Mouse (Mus musculus): ENCODE data around the gene Suds3.

Suds3 gene

DNA sequence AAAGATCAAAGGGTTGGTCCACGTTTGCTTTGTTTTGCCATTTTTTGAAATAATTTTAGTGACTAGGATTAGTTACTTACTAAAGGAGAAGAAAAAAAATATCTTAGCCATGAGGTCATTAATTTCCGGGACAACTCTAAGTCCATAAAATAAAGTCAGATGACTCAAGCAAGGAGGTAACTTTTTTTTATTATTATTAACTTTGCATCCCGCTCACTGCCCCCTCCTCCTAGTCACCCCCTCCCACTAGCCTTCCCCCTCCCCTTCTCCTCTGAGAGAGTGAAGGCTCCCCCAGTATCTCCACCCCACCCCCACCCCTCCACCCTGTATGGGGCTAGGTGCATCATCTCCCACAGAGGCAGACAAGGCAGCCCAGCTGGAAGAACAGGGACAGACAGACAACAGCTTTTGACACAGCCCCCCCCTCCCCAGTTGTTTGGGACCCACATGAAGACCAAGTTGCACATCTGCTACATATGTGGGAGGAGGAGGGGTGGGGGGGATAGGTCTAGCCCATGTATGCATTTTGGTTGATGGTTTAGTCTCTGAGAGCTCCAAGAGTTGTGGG lies 19.1 kb upstream of the Suds3 start:
- DNase-seq = no peak

DNA sequence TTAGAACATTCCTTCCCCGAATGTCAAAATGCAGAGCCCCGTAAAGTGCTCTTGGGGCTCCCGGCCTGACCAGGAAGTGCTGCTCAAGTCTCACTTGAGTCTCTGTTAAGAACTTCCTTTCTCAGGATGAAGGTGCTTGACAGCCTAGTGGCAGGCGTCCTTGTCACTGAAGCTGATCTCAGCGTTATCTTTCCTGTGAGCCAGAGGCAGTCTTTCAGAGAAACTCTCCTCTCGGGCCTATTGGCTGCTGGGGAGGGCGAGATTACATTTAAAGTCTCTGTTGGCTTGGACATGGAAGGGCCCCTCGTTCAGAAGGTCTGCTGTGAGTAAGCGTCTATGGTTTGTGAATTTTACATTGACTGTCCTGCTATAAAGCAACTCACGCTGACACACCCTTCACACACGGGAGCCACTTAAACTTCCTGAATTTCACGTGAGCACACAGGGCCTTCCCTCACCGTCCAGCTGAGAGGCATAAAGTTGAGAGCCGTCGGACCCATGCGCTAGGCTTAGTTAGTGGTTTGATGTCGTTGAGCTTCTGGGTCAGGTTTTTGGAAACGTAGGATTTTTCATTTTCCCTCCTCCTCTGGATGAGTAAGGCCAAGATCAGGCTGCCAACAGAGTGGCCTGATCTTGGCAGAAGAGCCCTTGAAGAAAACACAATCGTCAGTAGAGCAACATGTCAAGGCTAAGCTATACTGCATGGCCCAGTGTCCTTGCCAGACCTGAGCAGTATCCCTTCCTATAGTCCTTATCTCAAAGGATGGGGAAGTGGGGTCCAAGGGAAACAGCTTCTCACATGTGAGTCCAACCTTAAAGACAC lies 18.4 kb upstream of the Suds3 start:
- no peak for DNase-seq

DNA sequence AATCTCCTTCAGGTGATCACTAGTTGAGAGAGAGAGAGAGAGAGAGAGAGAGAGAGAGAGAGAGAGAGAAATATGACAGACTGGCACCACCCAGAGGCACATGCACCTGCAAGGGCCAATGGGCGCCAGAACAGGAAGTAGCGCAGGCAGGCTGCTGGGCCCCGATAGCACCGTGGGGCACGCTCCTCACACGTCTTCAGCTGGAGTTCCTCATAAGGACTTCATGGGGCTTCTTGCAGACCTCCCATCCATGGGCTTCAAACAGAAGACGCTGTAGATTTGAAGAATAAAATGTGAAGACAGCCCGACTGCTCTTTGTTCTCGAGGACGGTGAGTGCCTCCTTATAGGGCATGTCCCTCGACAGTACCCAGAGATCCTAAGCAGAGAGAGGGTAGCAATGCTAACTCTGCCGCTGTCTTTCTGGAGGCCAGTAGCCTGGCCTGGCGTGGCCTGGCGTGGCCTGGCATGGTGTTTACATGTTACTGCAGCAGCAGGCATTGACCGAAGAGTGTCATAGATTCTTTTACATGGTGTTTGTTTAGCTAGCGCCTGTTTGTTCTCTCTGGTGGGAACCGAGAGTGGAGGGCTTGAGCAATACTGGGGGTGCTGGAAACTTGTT lies 17.6 kb upstream of the Suds3 start:
- no peak for DNase-seq

DNA sequence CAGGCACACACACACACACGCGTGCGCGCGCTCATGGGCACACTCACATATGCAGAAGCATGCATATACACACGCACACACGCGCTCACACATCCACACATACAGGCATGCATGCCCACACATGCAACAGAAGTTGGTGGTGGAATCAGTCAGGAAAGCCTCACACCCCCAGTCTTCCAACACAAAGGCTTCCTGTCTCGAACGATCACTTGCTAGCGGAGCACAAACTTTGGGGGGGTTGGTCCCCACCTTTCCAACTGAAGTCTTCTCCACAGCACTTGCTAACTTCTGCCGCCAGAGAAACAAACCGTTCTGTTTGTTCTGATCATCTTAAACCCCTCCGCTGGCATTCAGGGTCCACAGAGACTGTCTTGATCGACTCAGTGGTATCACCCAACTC lies 14.8 kb upstream of the Suds3 start:
- DNase-seq = no peak

DNA sequence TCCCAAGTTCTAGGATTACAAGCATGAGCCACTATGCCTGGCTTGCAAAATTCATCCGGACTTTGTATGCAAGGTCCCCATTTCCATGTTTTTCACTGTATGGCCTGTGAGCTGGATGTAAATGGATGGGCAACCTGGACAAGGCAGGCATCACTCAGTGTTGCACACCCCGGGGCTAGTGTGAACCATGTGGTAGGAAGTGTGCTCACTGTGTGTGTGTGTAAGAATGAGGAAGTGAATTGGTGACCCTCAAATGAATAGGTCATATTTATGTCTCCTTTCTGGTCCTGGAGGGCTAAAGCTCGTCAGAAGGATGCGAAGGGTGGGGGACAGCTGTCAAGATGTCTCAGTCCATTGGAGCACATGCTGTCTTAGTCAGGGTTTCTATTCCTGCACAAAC lies 11.1 kb upstream of the Suds3 start:
- DNase-seq = no peak

DNA sequence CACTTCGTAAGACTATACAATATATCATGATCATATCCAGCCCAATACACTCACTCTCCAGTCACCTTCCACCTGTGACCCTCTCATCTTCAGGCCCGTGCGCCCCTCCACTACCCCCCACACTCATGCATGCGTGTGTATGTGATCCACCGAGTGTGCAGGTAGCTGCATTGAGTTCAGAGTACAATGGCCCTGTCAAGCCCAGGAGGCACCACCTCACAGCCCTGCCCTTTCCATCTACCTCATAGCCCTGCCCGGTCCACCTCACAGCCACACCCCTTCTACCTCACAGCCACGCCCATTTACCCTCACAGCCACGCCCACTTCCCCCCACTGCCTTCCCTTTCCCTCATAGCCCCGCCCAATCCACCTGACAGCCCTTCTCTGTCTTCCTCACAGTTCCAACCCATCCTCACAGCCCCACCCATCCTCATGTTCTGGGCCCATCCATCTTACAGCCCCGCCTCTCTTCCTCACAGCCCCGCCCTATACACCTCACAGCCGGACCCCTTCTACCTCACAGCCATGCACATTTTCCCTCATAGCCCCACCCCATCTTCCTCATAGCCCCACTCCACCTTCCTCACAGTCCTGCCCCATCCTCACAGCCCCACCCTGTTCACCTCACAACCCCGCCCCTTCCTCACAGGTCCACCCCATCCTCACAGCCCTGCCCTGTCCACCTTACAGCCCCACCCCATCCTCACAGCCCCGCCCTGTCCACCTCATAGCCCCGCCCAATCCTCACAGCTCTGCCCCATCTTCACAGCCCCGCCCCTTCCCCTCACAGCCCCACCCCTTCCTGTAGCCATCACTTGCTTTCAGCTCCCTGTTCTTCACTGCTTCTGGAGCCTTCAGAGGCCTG lies 9.8 kb upstream of the Suds3 start:
- peak in 1 of 2 experiments; percentile 39 for DNase-seq

DNA sequence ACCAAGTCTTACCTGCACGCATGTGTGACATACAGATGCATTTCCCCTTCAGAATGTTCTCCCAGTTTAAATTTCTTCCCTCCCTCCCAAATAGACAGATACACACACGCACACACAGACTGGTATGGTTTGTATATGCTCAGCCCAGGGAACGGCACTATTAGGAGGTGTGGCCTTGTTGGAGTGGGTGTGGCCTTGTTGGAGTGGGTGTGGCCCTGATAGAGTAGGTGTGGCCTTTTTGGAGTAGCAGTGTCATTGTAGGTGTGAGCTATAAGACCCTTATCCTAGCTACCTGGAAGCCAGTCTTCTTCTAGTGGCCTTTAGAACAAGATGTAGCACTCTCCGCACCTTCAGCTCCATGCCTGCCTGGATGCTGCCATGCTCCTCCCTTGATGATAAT lies 7.9 kb upstream of the Suds3 start:
- DNase-seq = no peak

DNA sequence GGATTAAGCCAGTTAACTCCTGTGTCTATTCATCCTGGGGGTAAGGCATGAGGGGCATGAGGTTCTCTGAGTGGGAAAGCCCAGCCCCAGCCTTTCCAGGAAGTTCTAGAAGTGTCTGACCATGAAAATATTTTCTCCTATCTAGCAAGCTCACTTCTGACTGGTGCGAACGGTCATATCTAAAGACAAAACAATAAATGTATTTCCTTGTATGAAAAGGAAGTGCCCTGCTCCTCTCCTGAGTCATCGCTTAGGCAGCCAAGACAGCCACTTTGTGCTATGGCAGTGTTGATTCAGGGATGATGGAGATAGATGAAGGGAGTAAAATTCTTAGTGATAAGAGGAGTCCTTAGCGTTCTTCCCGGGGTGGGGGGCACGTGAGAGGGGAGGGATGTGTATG lies 7.2 kb upstream of the Suds3 start:
- DNase-seq = no peak

DNA sequence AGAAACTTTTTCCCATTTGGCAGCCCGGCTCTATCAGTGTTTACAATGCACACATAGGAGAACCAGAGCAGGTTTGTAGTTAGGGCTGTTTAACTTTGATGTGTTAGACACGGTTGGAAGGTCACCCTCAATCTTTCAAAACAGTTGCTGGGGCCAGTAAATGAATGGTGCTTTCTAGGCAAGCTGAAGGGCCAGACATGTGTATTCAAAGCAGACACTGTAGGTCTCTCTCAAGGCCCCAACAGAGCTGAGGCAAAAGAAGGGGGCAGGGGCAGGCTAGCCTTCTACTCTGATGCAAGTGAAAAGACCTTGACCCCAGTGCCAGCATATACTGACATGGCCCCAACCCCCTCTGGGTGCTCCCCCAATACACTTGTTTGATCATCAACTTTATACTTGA lies 5.7 kb upstream of the Suds3 start:
- no peak for DNase-seq

DNA sequence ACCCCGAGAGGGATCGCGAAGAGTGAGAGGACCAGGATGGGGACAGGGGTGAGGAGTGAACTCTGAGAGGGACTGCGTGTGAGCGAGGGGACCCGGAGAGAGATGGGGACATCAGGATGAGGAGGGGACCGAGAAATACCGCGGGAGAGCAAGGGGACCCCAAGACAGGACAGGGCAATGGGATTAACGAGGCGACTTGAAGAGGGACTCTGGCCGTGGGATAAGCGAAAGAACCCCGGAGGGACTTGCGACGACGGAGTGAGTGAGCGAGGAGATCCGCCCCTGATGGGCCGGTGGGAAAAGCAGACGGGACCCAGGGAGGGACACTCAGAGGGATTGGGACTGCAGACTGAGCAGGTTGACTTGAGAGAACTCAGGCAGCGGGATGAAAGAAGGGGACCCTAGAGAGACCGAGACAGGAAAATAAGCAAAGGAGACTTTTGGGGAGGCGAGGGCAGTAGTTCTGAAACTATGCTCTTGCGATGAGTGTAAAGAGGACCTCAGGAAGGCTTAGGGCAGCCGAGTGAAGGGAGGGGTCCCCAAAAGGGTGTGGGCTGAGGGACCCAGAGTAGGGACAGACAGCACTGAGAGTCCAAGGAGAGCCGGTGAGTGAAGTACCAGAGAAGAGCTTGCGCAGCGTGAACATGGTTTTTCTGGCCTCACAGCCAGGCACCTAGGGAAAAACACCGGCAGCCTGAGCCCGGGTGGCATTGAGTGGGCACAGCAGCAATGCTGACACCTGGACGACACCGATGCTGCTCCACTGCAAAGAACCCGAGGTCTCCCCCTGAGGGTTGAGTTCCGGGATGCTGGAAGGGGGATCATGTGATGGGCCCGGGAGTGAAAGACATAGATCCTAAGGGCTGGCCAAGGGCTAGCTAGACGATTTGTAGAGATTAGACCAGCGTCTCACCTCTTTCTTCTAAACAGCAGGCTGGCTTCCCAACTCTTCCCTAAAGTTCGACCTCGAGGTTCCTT lies 4.9 kb upstream of the Suds3 start:
- no peak for DNase-seq

DNA sequence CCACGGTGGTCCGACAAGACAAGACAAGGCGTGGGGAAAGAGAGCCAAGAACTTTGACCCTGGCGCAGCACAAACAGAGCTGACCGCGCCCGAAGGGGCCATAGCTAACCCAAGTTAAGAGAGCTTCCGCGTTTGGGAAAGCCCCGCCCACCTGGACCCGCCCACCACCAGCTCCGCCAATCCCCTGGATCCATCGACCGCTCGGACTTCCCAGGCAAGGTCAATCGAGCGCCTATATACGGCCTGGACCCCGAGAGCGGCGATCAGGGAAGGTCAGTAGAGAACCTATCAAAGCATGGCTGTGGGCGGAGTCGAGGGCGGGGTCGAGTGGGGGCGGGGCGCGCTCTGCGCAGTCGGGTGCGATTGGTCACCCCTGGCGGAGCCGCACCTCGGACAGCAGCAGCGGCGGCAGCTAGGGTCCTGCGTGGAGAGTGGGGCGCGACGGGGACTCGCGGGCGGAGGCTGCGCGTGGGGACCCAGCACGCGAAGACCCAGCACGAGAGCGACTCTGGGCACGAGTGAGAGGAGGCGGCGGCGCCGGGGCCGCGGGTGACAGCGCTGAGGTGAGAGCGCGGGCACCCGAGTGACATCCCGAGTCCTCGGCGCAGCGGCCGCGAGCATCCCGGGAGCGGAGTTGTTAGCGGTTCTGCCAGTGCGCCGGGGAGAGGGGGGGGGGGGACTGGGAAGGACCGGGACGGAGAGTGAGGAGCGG lies 4.0 kb upstream of the Suds3 start, which contains the start of gene Taok3:
Gene Taok3, plus strand, starts transcription at position 353 of the 712 bp plus-strand sequence.
- peak; percentile 100 for DNase-seq

DNA sequence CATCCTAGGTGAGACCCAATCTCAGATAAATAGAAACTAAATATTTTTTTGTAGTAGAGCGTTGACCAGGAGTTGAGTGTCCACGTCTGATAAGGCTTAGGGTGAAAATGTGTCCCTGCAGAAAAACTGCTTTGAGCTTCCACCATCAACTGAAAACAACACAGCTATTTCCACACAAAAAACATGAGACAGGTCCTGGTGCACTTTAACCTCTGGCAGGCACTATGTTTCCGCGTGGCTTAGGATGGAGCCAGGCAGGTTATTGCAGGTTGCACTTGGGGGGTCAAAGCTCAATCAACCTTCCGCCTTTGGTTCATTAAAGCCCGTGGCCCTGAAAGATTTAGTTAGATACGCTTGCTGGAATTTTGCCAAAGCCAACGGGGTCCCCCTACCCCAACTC lies 2.9 kb upstream of the Suds3 start:
- peak in 1 of 2 experiments; percentile 32 for DNase-seq

DNA sequence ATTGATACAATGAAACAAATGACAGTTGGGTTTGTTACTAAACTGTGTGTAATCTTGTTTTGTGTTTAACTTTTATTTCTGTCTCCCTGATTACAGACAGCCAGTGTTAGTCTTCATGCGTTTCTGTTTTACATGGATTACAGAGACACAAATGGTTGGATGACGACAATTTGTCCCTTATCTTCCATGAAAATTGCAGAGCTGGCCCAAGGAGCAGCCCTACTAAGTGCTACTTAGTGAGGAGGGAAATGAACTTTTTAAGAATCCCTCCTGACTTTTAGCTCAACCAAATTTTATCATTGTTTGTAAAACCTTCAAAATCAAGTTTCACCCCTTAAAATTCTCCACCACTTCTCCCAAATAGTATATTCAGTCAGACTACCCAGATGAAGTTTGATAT lies 2.3 kb upstream of the Suds3 start:
- DNase-seq = no peak

DNA sequence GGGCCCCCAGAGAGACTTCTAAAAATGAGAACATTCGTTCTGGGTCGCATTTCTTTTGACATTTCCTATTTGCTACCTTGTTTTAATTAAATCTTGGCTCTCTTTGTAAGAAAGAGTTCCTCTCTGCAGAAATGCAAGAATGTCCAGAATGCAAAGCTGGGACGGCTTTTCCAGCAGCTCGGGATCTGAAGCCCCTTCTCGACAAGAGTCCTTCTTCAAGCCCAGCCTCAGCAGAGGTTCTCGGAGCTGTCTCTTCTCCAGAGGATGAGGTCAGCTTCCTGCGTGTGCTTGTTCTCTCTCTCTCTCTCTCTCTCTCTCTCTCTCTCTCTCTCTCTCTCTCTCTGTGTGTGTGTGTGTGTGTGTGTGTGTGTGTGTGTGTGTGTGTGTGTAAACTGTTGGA lies 1.8 kb upstream of the Suds3 start:
- DNase-seq = no peak

DNA sequence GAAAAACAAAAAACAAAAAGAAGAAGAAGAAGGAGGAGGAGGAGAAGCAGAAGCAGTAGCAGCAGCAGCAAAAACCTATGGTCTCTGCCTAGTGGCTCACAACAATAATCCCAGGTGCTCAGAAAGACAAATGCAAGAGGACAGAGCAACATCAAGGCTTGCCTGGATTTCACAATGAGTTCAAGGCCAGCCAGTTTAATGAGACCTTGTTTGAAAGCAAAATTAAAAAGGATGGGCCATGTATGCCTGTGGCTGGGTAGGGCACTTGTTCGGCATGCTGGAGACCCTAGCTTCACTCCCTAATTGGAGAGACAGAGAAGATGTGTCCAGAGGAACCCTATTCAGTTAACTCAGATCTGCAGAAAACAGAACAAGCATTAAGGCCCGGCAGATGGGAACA lies 1.3 kb upstream of the Suds3 start:
- no peak for DNase-seq

DNA sequence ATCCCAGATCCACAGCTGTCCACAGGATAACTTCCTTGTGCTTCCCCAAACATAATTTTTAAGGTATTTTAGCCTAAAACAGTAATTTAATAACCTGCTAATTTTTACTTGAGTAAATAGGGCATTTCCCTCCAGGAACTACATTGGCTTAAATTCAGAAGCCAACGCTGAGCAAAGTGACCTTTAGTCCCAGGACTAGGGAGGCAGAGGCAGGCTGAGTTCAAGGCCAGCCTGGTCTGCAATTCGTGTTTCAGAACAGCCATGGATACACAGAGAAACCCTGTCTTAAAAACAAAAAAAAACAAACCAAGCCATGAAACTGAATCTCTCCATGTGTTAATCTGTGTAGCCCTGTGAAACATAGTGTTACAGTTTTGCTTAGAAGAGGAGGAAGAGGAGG lies 747 bp upstream of the Suds3 start:
- DNase-seq = no peak

DNA sequence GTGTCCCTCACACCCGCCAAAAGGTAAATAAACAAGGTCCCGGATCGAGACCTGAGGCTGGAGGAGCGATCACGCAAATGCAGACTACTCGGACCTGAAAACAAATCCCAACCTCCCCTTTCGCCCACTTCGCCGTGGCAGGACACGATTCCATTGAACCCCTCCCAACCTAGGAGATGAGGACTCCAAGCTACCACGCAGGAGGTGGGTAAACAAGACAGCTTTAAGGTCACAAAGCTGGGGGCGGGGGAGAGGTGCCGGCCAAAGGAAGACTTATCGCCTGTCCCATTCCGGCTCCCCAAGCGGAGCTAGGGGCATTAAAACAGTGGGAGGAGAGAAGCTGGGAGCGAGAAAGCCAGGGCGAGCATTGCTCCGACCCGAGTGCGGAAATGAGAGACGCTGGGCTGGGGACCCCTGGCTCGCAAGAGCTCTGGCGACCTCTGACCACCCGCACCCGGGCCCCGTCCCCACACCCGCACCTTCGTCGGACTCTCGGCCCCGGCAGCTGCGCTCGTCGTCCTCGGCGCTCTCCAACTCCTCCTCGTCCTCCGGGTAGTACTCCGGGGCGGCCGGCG lies 633 bp downstream of the Suds3 start:
- DNase-seq = peak; percentile 64 to 68

DNA sequence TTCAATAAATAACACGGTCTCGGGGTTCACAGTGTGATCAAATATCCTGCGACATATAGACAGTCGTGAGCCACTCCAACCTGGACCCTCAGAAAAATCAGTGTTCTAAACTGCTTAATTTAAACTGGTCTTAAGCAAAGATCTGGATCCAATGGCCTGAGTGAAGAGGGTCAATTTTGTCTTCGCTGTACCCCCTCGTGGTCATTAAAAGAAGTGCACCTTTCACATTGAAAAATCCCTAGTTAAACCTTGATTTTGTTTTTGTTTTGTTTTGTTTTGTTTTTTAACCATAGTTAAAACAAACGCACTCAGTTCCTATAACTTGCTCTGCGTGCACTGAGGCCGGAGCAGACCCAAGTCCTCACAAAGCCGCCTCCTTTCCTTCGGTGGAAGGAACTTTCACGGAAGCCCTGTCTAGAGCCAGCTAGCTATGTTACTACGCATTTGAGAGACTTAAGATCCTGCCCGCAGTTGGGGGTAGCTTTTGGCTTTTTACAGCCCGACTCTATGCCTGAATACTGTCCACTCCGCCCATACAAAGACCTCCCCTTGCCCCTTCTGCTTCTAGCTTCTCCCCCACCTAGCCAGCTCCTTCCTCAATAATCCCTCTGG lies 1.2 kb downstream of the Suds3 start:
- DNase-seq = peak in 1 of 2 experiments; percentile 64

DNA sequence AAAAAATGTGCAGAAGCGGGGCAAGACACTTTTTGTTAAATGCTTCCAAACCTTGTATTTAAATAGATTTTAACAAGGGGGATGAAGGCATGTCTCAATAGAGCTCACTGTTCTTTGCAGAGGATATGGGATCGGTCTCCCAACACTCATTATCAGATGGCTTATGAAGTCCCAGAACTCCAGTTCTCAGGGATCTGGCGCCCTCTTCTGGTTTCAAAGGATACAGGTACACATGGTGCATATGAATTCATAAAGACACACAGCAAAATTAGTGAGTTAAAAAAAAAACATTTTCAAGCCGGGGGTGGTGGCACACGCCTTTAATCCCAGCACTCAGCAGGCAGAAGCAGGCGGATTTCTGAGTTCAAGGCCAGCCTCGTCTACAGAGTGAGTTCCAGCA lies 2.6 kb downstream of the Suds3 start:
- DNase-seq = peak; percentile 65 to 80

DNA sequence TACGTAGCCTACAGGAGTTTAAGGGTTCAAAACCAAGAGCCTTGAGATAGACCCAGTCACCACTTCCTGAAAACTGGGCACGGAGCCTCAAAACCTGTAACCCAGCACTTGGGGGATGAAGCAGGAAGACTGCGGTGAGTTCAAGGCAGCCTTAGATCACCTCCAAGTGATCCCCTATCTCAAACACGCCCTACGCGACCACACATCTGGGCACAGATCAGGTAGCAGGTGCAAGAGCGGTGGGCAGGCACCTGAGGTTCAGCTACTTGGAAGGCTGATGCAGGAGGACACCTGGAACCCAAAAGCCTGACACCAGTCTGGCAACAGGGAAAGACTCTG lies 4.2 kb downstream of the Suds3 start:
- DNase-seq = no peak
